ENCODE assay signal across 35 mouse cellular contexts in genomic region chr16:96488038-96488437, GRCm38 (mm10). TPM values are rescaled to one million over a fixed set of nuclear protein-coding genes. Genes with fewer than 3 reads are reported as not detected.
"Had no signal": no experiment of that assay in that cellular context is flagged by ENCODE, and none has a peak within 500 bp of the region (broad histone marks: within the 10 kb centered on the region; RNA-seq: fewer than 3 reads in every experiment).

No protein-coding gene starts in this region.

- ATAC-seq: forebrain, postnatal 0 days; intestine, embryonic 16.5 days had no signal

- H3K9ac ChIP-seq: forebrain, postnatal 0 days; heart, embryonic 13.5 days; heart, embryonic 15.5 days; hindbrain, embryonic 13.5 days; hindbrain, embryonic 15.5 days; limb, embryonic 13.5 days; limb, embryonic 15.5 days had no signal

- DNase-seq: forebrain, postnatal 0 days; gastrocnemius, postnatal 14 days; gastrocnemius, postnatal 36 days; heart, adult 2 months; heart, postnatal 14 days; heart, postnatal 36 days; kidney, adult 11 months; kidney, adult 8-10 months; kidney, postnatal 14 days; kidney, postnatal 36 days; layer of hippocampus, adult 9-11 months; layer of hippocampus, postnatal 36 days; left cerebral cortex, postnatal 4 days had no signal

- H3K4me2 ChIP-seq: heart, embryonic 11.5 days; heart, embryonic 13.5 days; heart, embryonic 15.5 days; hindbrain, embryonic 13.5 days; hindbrain, embryonic 15.5 days; limb, embryonic 13.5 days; limb, embryonic 15.5 days had no signal

- H3K4me3 ChIP-seq: heart, adult 2 months; heart, embryonic 13.5 days; heart, embryonic 15.5 days; hindbrain, embryonic 13.5 days; hindbrain, embryonic 15.5 days; limb, embryonic 13.5 days; limb, embryonic 15.5 days had no signal

- H3K27me3 ChIP-seq: heart, embryonic 15.5 days; hindbrain, embryonic 13.5 days; hindbrain, embryonic 15.5 days; limb, embryonic 13.5 days; limb, embryonic 15.5 days had no signal

- H3K9me3 ChIP-seq: heart, embryonic 13.5 days; heart, embryonic 15.5 days; hindbrain, embryonic 13.5 days; hindbrain, embryonic 15.5 days; limb, embryonic 13.5 days; limb, embryonic 15.5 days had no signal

- H3K4me1 ChIP-seq: heart, embryonic 13.5 days; heart, embryonic 15.5 days; limb, embryonic 13.5 days; limb, embryonic 15.5 days had no signal

- H3K27ac ChIP-seq: heart, adult 2 months; heart, embryonic 13.5 days; heart, embryonic 15.5 days; hindbrain, embryonic 13.5 days; hindbrain, embryonic 15.5 days; hindbrain, postnatal 0 days; limb, embryonic 13.5 days; limb, embryonic 15.5 days had no signal

- H3K36me3 ChIP-seq: heart, embryonic 13.5 days; heart, embryonic 15.5 days; hindbrain, embryonic 13.5 days; hindbrain, embryonic 15.5 days; limb, embryonic 13.5 days; limb, embryonic 15.5 days had no signal

RNA-seq across cellular contexts. Expression of gene Pcp4, which starts 20.6 kb away (rescaled TPM):
- total RNA-seq: gastrocnemius, adult 18-20 months; gastrocnemius, adult 8-10 months; hematopoietic stem cell, adult 5-6 weeks; liver, adult 2 months had no signal
- polyA plus RNA-seq: heart, postnatal 0 days; liver, adult 2 months had no signal

RNA-seq across cellular contexts. Expression of gene Itgb2l, which starts 44.6 kb away (rescaled TPM):
- total RNA-seq: forebrain, postnatal 0 days; gastrocnemius, adult 18-20 months; gastrocnemius, adult 8-10 months; gastrocnemius, postnatal 14 days; gastrocnemius, postnatal 36 days; heart, adult 2 months; heart, postnatal 14 days; heart, postnatal 36 days; layer of hippocampus, adult 18-20 months; layer of hippocampus, adult 8-10 months; layer of hippocampus, postnatal 14 days; layer of hippocampus, postnatal 36 days; left cerebral cortex, adult 18-20 months; left cerebral cortex, adult 8-10 months; left cerebral cortex, postnatal 10 days; left cerebral cortex, postnatal 25 days; left cerebral cortex, postnatal 4 days; liver, adult 2 months had no signal
- polyA plus RNA-seq: heart, adult 2 months; heart, embryonic 13.5 days; heart, embryonic 15.5 days; heart, postnatal 0 days; hindbrain, embryonic 11.5 days; hindbrain, embryonic 13.5 days; hindbrain, postnatal 0 days; limb, embryonic 13.5 days; liver, adult 2 months had no signal
